Mouse (Mus musculus) layer of hippocampus, adult 2 months (tissue): ENCODE data around the gene Yars. TPM values are rescaled to one million over a fixed set of nuclear protein-coding genes. Genes with fewer than 3 reads are reported as not detected.

ENCODE experiments used
- DNase-seq, 2 experiments: peaks; one replicate each; pipeline ENCODE4 v3.0.0; 2022; ENCODE audit warnings: low spot score in 2 of 2
- H3K27ac ChIP-seq: fragments of 200-600 bp; 2 replicates; pipeline ENCODE4 v1.8.1; 2022
- H3K4me3 ChIP-seq: fragments of 200-600 bp; 2 replicates; pipeline ENCODE4 v1.8.1; 2022; ENCODE audit warnings: mild to moderate bottlenecking
- CTCF ChIP-seq: fragments of 200-600 bp; conservative IDR thresholded peaks from 2 replicates; pipeline ENCODE4 v1.8.1; 2022; ENCODE audit warnings: antibody characterized with exemption, mild to moderate bottlenecking, moderate library complexity
- total RNA-seq, 2 experiments: library from RNA; stranded (reverse); gene quantifications; 2 replicates each; pipeline ENCODE4 v1.2.3; 2021

The Yars gene
- total RNA-seq, 2 experiments from 2014 or later = 93.4 to 95.1 TPM

GRCm38 (mm10) chr4:129242327-129242726, 52.8 kb downstream of the Yars start:
- no peak for TF ChIP-seq CTCF
- Histone ChIP-seq H3K4me3 (no peak overlapping the region), H3K27ac (peak overlapping the region; percentile 39; the same call in 1 of the 2 replicates)
- no peak for DNase-seq

DNA sequence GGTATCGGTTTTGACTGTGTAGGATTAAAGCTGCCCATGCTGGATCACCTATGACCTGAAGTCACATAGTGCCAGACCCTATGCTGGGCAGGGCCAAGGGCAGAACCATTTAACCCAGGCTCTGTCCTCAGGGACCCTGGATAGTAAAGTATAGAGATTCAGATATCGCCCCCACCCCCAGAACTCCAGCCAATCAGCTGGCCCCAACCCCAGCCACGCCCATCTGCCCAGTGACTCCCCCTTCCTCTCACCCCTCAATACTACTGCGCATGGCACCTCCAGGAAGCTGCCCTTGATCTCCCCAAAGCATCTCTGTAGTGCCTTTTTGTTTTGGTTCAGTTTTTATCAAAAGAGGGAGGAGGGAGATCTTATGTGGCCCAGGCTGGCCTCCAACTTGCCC, 53.2 kb downstream of the Yars start:
- Histone ChIP-seq H3K27ac (peak overlapping the region; percentile 39; the same call in 1 of the 2 replicates), H3K4me3 (no peak overlapping the region)
- no peak for DNase-seq
- no peak for TF ChIP-seq CTCF

DNA sequence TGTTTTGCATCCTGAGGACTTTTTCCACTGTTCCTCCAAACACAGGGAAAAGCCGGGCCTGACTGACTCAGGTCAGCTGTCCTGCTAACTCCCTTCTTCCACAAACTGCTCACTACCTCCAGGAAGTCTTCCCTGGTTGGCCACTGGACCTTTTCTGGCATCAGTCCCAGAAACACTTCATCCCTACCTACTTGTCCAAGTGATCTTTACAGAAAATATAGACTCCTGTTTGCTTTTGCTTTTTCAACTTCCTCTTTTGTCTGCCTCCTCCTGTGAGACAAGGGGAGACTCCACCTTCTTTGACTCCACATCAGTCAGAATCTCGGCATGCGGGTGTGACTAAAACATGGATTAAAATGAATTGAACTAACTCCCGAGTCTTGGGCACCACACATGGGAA, 55.2 kb downstream of the Yars start:
- no peak for DNase-seq

GRCm38 (mm10) chr4:129246360-129247301, 57.1 kb downstream of the Yars start:
- DNase-seq = no peak
- Histone ChIP-seq H3K4me3 (no peak overlapping the region), H3K27ac (no peak overlapping the region)
- TF ChIP-seq CTCF = no peak

More for the DNA sequence above, 55.2 kb downstream of the Yars start:
- no peak for TF ChIP-seq CTCF
- no peak overlapping the region for H3K27ac ChIP-seq
- no peak overlapping the region for H3K4me3 ChIP-seq

DNA sequence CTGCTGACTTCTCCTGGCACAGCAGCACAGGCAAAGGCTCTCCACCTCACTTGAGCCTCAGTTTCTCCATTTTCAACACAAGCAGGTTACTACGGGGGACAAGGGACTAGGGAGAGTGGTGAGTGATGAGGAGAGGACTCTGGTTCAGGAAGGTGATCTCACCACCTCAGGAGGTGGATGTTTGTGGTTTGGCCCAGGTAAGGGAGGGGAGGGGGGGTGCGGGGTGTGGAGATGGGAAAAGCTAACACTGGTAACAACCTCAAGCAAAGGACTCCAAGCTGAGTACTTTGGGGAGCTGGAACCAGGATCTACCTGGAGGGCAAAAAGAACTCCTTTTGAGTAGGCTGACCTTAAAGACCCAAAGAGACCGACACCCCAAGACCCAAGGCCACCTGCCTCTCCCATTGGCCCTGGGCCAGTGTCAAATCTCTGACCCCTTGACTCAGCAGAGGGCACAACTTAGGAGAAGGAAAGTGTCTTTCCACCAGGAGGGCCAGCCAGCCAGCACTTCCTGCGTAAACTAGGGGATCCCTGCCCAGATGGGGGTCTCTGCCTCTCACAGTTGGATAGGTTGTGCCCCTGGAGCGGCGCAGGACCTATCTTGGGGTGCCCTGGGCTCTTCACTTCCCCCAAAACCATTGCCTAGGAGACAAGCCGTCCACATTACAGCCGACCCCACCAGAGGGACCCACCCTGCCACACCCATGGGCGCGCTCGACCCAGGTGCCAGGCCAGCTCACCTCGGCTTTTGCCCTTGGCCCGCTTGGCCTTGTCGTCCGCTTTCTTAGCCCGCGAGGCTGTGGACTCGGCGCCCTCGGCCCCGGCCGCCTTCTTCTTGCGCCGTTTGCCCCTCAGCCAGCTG, 58.1 kb downstream of the Yars start:
- peak overlapping the region; percentile 47 for H3K4me3 ChIP-seq
- TF ChIP-seq CTCF = no peak
- no peak overlapping the region; the same call in 1 of the 2 replicates for H3K27ac ChIP-seq
- no peak for DNase-seq

DNA sequence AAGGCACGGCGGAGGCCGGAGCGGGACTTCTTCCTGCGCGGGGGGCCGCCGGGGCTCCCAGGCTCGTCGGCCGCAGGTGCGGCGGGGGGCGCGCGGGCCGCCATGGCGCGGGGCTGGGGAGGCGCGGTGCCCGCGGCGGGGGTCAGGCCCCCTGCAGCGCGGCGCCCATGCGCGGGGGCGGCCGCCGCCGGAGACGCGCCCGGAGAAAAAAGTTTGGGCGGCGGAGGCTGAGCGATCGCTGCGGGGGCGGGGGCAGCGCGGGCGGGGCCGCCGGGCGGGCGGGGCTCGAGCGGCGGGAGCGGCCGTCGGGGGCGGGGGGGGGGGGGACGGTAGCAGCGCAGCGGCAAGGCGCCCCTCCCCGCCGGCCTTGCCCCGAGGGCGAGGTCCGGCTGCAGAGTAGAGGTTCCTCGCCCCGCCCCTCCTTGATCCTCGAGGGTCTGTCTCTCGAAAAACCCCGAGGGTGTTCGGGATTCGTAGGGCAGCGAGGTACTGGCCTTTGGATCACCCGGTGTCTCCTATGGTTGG, 58.7 kb downstream of the Yars start:
- Histone ChIP-seq H3K4me3 (peak overlapping the region; percentile 47), H3K27ac (no peak overlapping the region; the same call in 1 of the 2 replicates)
- no peak for DNase-seq
- no peak for TF ChIP-seq CTCF

DNA sequence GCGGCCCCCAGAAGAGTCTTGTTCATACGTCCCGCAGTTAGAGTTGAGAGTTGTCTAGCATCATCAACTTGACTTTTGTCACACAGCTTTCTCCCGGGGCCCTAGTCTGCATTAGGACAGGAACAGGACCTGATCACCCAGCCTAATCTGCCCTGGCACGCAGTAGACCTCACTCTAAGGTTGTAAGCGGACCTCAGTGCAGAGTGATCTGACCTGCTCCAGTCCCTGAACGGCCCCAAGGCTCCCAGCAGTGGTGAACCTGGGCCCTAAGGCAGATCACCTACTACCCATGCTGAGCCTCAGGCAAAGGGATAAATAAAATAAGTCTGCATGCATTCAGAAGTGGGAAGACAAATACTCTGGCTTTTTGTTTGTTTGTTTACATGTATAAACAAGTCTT, 59.7 kb downstream of the Yars start:
- no peak for DNase-seq
- Histone ChIP-seq H3K27ac (no peak overlapping the region), H3K4me3 (no peak overlapping the region)
- no peak for TF ChIP-seq CTCF

DNA sequence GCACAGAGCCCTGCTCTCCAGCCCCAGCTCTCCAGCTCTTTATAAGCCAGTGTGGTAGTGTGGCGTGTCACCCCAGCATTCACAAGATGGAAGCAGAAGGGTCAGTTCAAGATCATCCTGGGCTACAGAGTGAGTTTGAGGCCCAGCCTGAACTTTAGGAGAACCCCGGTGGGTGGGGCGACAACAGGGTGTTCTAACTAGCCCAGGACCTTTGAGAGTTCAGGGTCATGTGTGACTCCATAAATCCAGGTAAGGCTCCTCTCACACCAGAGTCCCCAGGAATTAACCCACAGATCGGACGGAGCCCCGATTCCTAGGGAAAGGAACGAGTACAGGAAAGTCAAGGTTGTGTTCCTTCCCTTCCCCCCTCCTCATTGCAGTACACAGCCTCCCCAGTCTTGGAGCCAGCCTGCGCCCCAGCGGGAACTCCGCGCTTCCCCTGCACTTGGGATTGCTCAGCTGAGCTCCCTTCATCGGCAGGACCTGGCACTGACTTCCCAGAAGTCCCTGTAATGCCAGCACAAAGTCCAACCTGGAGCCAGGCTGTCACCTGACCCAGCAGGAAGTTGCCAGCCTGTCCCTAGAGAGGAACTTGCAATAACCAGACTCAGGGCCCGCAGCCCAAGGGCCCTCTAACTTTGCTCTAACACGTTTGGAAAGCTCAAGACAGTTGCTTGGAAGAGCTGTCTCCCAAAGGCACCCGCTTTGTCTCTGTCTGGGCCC, 61.4 kb downstream of the Yars start:
- Histone ChIP-seq H3K4me3 (no peak overlapping the region), H3K27ac (no peak overlapping the region; the same call in 1 of the 2 replicates)
- TF ChIP-seq CTCF = no peak
- no peak for DNase-seq

GRCm38 (mm10) chr4:129251482-129252125, 62.0 kb downstream of the Yars start:
- Histone ChIP-seq H3K4me3 (no peak overlapping the region), H3K27ac (no peak overlapping the region; the same call in 1 of the 2 replicates)
- DNase-seq = no peak
- TF ChIP-seq CTCF = no peak

DNA sequence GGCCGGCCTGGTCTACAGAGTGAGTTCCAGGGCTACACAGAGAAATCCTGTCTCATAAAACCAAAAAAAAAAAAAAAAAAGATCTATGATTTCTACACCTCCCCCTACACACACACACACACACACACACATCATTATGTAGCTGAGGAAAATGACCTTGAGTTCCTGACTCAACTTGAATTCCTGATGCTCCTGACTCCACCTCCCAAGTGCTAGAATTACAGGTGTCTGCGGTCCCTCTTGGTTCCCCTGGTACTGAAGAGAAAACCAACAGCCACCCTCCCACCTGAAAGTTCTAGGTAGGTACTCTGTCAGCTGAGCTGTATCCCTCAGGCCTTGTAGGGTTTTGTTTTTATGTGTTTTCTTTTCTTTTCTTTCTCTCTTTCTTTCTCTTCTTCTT, 62.9 kb downstream of the Yars start:
- DNase-seq = no peak
- TF ChIP-seq CTCF = no peak
- H3K27ac ChIP-seq = no peak overlapping the region
- H3K4me3 ChIP-seq = no peak overlapping the region

DNA sequence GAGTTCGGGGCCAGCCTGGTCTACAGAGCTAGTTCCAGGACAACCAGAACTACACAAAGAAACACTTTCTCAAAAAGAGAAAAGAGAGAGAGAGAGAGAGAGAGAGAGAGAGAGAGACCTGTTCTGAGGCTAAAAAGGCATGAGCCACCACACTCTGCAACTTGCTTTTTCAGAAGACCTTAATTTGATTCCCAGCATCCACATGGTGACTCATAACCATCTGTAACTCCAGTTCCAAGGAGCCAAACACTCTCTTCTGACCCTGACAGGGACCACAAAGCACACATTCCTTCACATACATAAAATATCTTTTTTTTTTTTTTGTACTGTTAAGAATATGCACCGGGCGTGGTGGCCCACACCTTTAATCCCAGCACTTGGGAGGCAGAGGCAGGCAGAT, 65.0 kb downstream of the Yars start:
- no peak for TF ChIP-seq CTCF
- DNase-seq = no peak
- H3K4me3 ChIP-seq = no peak overlapping the region
- H3K27ac ChIP-seq = no peak overlapping the region
